Mouse (Mus musculus): ENCODE results near the gene Bak1. TPM values are rescaled to one million over a fixed set of nuclear protein-coding genes. Genes with fewer than 3 reads are reported as not detected.

Bak1 gene
- total RNA-seq, 1 experiment from 2014 or later, result 45.8 TPM

Other genes with a start within 250 kb of the Bak1 start
- gene Bnip1, start 247.9 kb downstream of the Bak1 start, total RNA-seq (2017), result 14.3 to 19.8 TPM (median 16.1 TPM) in 3 replicates
- gene Nkx2-5, start 184.0 kb downstream of the Bak1 start, total RNA-seq (2017), result not detected in 3 replicates
- 1.5 to 3.2 TPM (median 2.3 TPM) in 3 replicates for gene Kifc5b, start 111.9 kb downstream of the Bak1 start, total RNA-seq (2017)
- gene Phf1, start 96.0 kb downstream of the Bak1 start, total RNA-seq (2017), result 26.2 to 57.6 TPM (median 30.0 TPM) in 3 replicates
- 22.8 to 35.9 TPM (median 25.9 TPM) in 3 replicates for gene Cuta, start 89.4 kb downstream of the Bak1 start, total RNA-seq (2017)
- 0.76 to 3.9 TPM (median 0.96 TPM) in 3 replicates for gene Syngap1, start 87.8 kb downstream of the Bak1 start, total RNA-seq (2017)
- gene Zbtb9, start 55.8 kb downstream of the Bak1 start, total RNA-seq (2017), result 23.5 to 34.2 TPM (median 32.3 TPM) in 3 replicates
- gene Itpr3, start 28.3 kb upstream of the Bak1 start, total RNA-seq (2017), result 25.3 to 46.9 TPM (median 28.9 TPM) in 3 replicates
- gene Uqcc2, start 104.9 kb upstream of the Bak1 start, total RNA-seq (2017), result 79.3 to 105 TPM (median 82.5 TPM) in 3 replicates
- gene Ip6k3, start 138.8 kb upstream of the Bak1 start, total RNA-seq (2017), result 5.4 to 8.6 TPM (median 7.0 TPM) in 3 replicates
- 54.3 to 81.1 TPM (median 78.5 TPM) in 3 replicates for gene Lemd2, start 175.5 kb upstream of the Bak1 start, total RNA-seq (2017)